Mouse (Mus musculus) layer of hippocampus, adult 2 months (tissue): ENCODE results near the gene Sdc4. TPM values are rescaled to one million over a fixed set of nuclear protein-coding genes. Genes with fewer than 3 reads are reported as not detected.

Experiments used
- DNase-seq, 2 experiments: peaks; one replicate each; pipeline ENCODE4 v3.0.0; 2022; ENCODE audit warnings: low spot score in 2 of 2
- H3K27ac ChIP-seq: fragments of 200-600 bp; 2 replicates; pipeline ENCODE4 v1.8.1; 2022
- H3K4me3 ChIP-seq: fragments of 200-600 bp; 2 replicates; pipeline ENCODE4 v1.8.1; 2022; ENCODE audit warnings: mild to moderate bottlenecking
- CTCF ChIP-seq: fragments of 200-600 bp; conservative IDR thresholded peaks from 2 replicates; pipeline ENCODE4 v1.8.1; 2022; ENCODE audit warnings: antibody characterized with exemption, mild to moderate bottlenecking, moderate library complexity
- total RNA-seq, 2 experiments: library from RNA; stranded (reverse); gene quantifications; 2 replicates each; pipeline ENCODE4 v1.2.3; 2021

The Sdc4 gene
- total RNA-seq, 2 experiments from 2014 or later: 122 to 137 TPM

DNA sequence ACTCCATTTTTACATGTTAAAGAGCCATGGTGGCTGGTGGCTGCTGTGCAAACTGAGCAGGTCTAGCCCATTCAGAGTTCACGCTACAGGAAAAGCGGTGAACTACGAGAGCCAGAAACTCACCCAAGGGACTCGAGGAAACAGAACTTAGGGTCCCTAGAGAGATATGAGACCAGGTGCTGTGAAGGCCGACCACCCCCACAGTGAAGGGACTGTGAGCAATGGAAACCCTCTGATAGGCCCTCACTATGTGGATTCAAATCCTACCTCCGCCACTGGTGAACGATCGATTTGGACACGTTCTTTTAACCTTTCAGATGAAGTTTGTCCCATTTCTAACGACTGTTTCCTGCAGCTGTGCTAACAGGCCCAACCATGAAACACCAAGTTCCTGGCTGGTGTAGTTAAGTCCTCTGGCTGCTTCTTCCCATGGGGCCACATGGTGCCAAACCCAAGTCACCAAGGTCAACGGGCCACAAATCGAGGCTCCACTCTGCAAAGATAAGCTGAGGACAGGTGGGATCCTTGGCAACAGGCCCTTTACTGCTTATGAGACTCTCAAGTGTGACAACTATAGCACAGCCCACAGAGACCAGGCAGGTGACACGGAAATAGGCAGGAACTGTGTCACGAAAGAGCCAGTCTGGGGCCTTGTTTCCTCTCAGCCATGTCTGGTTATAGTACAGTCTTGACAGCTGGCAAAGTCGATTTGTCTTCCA lies 20.9 kb downstream of the Sdc4 start:
- H3K4me3 ChIP-seq: no peak overlapping the region
- TF ChIP-seq CTCF: no peak
- no peak for DNase-seq
- H3K27ac ChIP-seq: peak overlapping the region; percentile 19; the same call in 1 of the 2 replicates

DNA sequence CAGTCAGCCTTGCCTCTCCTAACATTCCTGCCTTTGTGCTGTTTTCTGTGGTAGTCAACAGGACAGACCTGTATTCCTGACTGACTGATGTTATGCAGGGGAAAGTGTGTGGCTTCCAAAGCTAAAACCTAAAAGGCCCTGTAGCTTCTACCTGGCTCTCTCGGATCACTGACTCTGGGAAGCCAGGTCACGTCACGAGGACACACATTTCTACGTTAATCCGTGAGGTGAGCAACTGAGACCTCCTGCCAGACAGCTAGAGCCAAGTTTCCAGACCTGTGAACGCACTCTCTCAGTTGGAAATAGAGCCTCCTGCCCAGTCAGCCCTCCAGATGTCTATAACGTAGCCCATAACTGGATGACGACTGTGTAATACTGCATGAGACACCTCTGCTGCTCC lies 21.7 kb downstream of the Sdc4 start:
- no peak for TF ChIP-seq CTCF

DNA sequence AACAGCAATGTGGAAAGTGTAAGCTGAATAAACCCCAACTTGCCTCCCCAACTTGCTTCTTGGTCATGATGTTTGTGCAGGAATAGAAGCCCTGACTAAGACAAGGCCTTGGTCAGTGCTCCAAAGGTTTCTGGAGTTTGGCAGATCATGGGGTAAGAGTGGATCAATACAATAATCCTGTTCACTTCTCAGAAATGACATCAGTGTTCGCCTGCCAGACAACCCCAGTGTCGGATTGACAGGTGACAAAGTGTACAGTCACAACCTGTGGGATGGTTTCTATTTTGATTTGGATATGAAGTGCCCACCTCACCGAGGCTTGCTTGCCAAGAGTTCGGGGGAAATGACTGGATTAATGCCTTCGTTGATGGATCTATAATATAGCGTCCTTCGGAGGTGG lies 22.4 kb downstream of the Sdc4 start:
- H3K27ac ChIP-seq: no peak overlapping the region
- TF ChIP-seq CTCF: no peak
- DNase-seq: no peak
- H3K4me3 ChIP-seq: no peak overlapping the region

More for the DNA sequence above, 21.7 kb downstream of the Sdc4 start:
- Histone ChIP-seq H3K4me3 (no peak overlapping the region), H3K27ac (no peak overlapping the region)
- DNase-seq: no peak

DNA sequence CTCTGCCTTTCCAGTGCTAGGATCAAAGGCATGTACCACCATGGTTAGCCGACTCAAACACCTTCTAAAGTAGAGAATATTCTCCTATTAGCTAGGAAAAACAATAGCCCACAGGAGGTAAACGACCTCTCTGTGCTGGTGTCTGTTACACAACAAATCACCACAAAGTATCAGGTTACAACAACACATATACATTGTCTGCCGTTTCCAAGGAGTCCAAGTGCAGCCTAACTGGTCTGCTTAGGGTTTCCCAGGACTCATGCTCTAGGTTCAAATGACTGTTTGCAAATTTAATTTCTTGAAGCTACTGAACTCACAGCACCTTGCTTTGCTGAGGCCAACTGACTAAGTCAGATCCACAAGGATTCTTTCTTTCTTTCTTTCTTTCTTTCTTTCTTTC lies 24.2 kb downstream of the Sdc4 start:
- no peak for TF ChIP-seq CTCF
- Histone ChIP-seq H3K4me3 (no peak overlapping the region), H3K27ac (no peak overlapping the region)
- no peak for DNase-seq

DNA sequence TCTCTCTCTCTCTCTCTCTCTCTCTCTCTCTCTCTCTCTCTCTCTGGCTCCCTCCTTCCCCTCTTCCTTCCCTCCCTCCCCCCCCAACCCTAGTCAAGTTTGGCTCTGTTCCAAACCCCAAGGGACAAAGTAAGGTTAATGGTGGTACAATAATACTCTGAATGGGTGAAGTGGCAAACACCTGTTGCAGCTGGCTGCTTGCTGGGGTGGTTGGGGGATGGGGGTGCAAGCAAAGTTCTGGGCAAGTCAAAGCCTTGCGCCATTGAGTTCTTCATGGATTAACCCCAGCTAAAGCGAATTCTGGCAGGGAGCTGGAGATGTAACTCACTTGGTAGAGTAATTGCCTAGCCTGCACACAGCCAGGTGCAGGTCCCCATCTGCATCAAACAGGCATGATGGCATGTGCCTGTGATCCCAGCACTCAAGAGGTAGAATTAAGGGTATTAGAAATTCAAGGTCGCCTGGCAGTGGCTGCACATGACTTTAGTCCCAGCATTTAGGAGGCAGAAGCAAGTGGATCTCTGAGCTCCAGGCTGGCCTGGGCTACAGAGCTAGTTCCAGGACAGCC lies 25.3 kb downstream of the Sdc4 start:
- DNase-seq: no peak
- Histone ChIP-seq H3K4me3 (no peak overlapping the region), H3K27ac (no peak overlapping the region)
- TF ChIP-seq CTCF: no peak

DNA sequence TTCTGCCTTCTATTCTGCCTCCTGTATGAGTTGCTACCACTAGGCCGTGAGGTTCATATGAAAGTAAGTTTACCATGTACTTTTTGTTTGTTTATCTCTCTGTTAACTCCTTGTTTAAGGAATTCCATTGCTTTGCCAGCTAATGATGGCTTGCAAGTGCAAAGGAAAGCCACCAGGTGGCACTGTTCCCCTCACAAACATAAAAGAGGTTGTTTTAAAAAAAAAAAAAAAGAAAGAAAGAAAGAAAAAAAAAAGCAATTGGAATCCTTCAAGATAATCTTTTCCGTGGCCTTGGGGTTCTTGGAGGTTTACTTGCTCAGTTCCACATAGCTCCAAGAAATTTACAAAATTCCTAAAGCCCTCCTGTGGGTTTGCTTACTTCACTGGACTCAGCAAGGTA lies 26.5 kb downstream of the Sdc4 start:
- Histone ChIP-seq H3K4me3 (no peak overlapping the region), H3K27ac (no peak overlapping the region)
- TF ChIP-seq CTCF: peak; percentile 96
- DNase-seq: peak in 1 of 2 experiments; percentile 44

DNA sequence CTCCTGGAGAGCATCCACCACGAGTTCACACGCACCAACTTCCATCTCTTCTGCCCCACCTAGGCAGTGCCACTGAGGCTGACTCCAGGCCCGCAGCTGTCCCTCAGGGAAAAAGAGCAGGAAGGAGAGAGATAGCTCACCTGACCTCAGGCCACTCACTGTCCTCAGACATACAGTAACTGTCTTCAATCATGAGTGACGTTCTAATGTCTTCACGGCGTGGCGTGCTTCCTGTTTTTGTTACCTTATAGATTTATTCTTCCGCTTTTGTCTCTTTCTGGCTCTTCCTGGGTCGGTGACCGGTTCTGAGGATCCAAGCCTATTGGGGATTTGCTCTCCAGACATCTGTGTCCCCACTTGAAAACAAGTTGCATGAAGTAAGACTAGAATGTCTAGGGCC lies 29.1 kb downstream of the Sdc4 start:
- no peak overlapping the region for H3K4me3 ChIP-seq

DNA sequence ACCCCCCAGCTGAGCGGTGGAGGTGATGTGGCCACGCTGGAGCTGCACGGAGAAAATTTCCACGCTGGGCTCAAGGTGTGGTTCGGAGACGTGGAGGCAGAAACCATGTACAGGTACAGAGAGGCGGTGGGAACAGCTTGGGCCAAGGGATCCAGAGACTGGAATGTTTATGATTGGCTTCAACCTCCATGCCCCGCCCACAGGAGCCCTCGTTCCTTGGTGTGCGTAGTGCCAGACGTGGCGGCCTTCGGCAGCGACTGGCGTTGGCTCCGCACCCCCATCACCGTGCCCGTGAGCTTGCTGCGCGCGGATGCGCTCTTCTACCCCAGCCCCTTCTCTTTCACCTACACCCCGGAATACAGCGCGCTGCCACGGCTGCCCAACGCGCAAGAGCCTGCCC lies 29.5 kb downstream of the Sdc4 start:
- DNase-seq: no peak
- H3K4me3 ChIP-seq: no peak overlapping the region
- TF ChIP-seq CTCF: no peak
- H3K27ac ChIP-seq: no peak overlapping the region

More for the DNA sequence above, 29.1 kb downstream of the Sdc4 start:
- TF ChIP-seq CTCF: no peak
- DNase-seq: no peak
- H3K27ac ChIP-seq: no peak overlapping the region

DNA sequence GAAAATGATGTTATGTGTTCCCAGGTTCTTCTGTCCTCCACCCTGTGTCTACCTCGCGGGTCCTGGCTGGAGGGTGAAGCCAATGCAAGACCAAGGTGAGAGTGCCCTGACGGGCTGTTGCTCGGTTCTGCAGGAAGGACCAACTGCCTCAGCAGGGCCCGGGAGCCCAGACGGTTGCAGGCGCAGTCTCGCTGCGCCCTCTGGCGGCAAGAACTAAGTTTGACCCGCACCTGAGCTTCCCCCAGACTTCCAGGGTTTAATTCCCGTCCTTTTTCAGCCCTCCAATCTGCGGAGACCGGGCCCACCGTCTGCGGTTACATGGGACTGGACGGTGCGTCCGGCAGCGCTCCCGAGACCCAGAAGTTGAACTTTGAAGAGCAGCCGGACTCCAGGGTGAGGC lies 36.0 kb downstream of the Sdc4 start:
- DNase-seq: peak; percentile 56 to 74
- Histone ChIP-seq H3K27ac (no peak overlapping the region), H3K4me3 (no peak overlapping the region)
- TF ChIP-seq CTCF: peak; percentile 97

DNA sequence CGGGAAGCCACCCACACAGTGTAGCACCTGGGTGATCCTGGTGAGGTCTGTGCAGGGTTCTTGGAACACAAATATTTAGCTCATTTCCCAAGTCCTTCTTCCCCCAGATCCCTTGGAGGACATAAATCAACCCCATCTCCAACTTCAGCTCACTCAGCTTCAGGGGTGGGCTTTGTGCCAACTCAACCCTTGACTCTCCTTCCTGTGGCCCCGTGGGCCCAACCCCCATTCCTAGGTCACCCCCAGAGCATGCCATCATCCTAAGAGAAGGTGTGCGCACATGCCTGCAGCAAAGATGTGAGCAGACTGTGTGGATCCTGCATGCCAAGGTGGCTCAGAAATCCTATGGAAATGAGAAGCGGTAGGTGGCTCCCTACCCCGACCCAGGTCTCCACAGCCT lies 38.2 kb downstream of the Sdc4 start:
- TF ChIP-seq CTCF: no peak
- Histone ChIP-seq H3K4me3 (no peak overlapping the region), H3K27ac (no peak overlapping the region)
- no peak for DNase-seq

DNA sequence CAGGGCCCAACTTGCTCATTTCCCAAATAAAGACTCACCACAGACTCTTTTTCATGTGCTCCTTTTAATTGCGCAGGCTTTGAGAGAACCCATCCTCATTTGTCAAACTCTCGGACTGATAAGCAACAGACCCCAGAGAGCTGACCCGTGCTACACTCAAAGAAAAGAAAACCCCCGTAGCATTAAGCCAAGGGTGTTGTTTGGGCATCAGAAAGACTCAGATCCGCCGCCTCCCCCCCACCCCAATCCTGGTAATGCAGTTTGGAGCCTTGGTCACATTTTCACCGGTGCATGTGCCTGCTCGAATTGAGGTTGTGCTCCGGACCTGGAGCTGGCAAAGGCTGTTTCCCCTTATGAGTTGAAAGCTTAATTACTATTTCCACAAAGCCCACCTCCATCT lies 38.6 kb downstream of the Sdc4 start, which contains the start of gene Matn4:
Gene Matn4 (minus strand): TSS at position 101 of the 400 bp plus-strand sequence.
- TF ChIP-seq CTCF: no peak
- no peak for DNase-seq
- H3K4me3 ChIP-seq: peak within 1 kb of the TSS; percentile 42
- H3K27ac ChIP-seq: peak within 1 kb of the TSS; percentile 51; the same call in 1 of the 2 replicates

DNA sequence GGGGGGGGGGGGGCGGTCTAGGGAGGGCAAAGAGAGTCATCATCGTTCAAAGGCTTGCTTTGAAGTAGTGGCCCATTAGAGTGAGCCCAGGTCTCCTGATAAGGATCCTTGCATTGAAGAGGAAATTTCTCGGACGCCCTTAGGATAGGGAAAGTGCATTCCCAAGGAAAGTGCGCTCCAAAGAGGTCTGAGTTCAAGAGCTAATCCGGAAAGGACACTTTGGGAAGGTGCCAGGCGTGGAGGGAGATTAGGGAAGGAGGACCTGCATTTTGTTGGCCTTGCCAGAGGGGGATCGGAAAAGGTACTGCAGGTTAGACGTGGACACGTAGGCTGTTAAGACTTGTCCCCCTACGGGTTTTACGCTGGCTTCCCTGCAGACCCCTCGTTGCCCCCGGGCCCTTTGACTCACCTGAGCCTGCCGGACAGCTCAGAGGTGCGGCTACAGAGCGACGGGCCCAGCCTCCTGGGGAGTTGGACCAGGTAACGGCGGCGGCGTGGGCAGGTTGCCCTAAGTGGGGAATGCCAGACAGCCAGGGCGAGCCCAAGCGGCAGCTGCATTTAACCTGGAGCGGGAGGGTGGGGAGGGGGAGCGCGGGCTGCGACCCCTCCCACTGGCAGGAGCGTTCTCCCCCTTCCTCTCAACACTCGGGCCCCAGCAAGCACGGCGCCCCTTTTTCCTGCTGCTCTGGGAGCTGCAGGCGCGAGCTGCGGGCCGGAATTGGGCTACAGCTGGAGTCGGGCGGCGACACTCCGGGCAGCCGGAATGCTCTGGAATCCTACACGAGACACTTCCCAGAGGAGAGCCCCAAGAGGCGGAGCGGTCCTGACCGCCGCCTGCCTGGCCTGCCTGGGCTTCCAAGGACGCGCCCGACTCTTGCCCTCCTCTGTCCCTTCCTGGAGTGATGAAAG lies 39.4 kb downstream of the Sdc4 start:
- Histone ChIP-seq H3K4me3 (peak overlapping the region; percentile 42), H3K27ac (peak overlapping the region; percentile 51; the same call in 1 of the 2 replicates)
- no peak for DNase-seq
- no peak for TF ChIP-seq CTCF
